Mouse (Mus musculus) heart, embryonic 14.5 days (tissue): ENCODE data around the gene Islr. TPM values are rescaled to one million over a fixed set of nuclear protein-coding genes. Genes with fewer than 3 reads are reported as not detected.
A peak's percentile ranks its signal among the peaks of the same experiment; 100 is the strongest.

ENCODE experiments used
- ATAC-seq: fragments of 200-750 bp; cut with Nextera tagmentation; 2 replicates; pipeline ENCODE4 v1.8.0; 2017; ENCODE audit warnings: low read depth, moderate TSS enrichment; ENCODE audit not compliant: insufficient number of reproducible peaks, insufficient read depth, low FRiP score
- H3K27ac ChIP-seq, 2 experiments: fragments of 200-500 bp in 1 of 2; fragments of 300-500 bp in 1 of 2; sonication (generic) in 1 of 2; replicated peaks in 1 of 2; 2 replicates each; pipeline ENCODE4 v1.5.1; 2012 to 2014; ENCODE audit warnings: low read depth in 2 of 2, low read length in 2 of 2, control low read depth in 1 of 2, mild to moderate bottlenecking in 1 of 2, mixed read lengths in 1 of 2; ENCODE audit not compliant: control insufficient read depth in 1 of 2, insufficient read depth in 1 of 2
- H3K27me3 ChIP-seq: fragments of 300-500 bp; sonication (generic); 2 replicates; pipeline ENCODE4 v1.6.1; 2014; ENCODE audit warnings: mild to moderate bottlenecking, low read length, control low read depth; ENCODE audit not compliant: control insufficient read depth, insufficient read depth
- H3K36me3 ChIP-seq: fragments of 300-500 bp; sonication (generic); 2 replicates; pipeline ENCODE4 v1.6.1; 2014; ENCODE audit warnings: mild to moderate bottlenecking, control low read depth, low read length, mixed read lengths; ENCODE audit not compliant: control insufficient read depth, insufficient read depth
- H3K4me1 ChIP-seq, 2 experiments: fragments of 200-500 bp in 1 of 2; fragments of 300-500 bp in 1 of 2; sonication (generic) in 1 of 2; 2 replicates each; pipeline ENCODE4 v1.6.1; 2012 to 2014; ENCODE audit warnings: low read length in 2 of 2, control low read depth in 1 of 2, mixed read lengths in 1 of 2; ENCODE audit not compliant: control insufficient read depth in 2 of 2, insufficient read depth in 2 of 2
- H3K4me2 ChIP-seq: fragments of 300-500 bp; sonication (generic); 2 replicates; pipeline ENCODE4 v1.6.1; 2014; ENCODE audit warnings: mild to moderate bottlenecking, low read length
- H3K4me3 ChIP-seq, 2 experiments: fragments of 200-500 bp in 1 of 2; fragments of 300-500 bp in 1 of 2; sonication (generic) in 1 of 2; 2 replicates each; pipeline ENCODE4 v1.5.1; 2012 to 2014; ENCODE audit warnings: low read length in 2 of 2, mild to moderate bottlenecking in 2 of 2, control low read depth in 1 of 2, low read depth in 1 of 2, moderate library complexity in 1 of 2; ENCODE audit not compliant: control insufficient read depth in 1 of 2, insufficient read depth in 1 of 2
- H3K9ac ChIP-seq: fragments of 300-500 bp; sonication (generic); 2 replicates; pipeline ENCODE4 v1.6.1; 2014; ENCODE audit warnings: mild to moderate bottlenecking, low read length
- H3K9me3 ChIP-seq: fragments of 300-500 bp; sonication (generic); 2 replicates; pipeline ENCODE4 v1.6.1; 2016; ENCODE audit warnings: low read length, control low read depth; ENCODE audit not compliant: control insufficient read depth
- WGBS: fragments of 180-500 bp; shearing (Covaris S2); extraction: QIAGEN DNeasy Blood & Tissue Kit; methylation state at CpG from one replicate; pipeline ENCODE4 v1.1.7; 2014; 5-methylcytosine and 5-hydroxymethylcytosine counted together
- polyA plus RNA-seq: library from polyadenylated mRNA; unstranded; fragments of >200 nt; fragmentation: Nextera tagmentation; extraction: Ambion mirVana; gene quantifications from 2 replicates; pipeline ENCODE4 v1.2.1, GENCODE M21; 2014

Gene Islr
- polyA plus RNA-seq, 1 experiment from 2014 or later, result 15.6 TPM

DNA sequence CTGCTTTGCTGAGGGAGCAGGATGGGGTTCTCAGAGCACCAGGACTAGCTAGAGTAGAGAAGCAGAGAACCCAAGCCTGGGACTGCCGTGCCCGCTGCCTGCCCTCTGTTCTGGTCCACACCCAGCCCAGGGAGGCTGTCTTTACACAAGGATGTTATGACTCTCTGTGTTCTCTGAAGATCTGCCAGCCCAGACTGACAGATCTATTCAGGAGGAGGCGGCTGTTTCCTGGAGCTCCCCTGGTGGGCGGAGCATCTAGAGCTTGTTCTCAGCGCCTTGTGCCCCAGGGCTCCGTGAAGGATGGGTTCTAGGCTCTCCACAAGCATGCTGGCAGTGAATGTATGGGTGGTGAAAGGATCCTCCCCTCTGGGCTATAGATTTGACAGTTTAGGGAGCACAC, 64.2 kb downstream of the Islr start:
- WGBS, result 32% methylated on average over 6 of the region's 6 CpGs
- peaks cover 36% of the 10 kb centered on the region for H3K27me3 ChIP-seq
- ATAC-seq, result no peak
- no peak overlapping the region for H3K9ac ChIP-seq
- H3K36me3 ChIP-seq, result no peaks in the 10 kb centered on the region
- no peaks in the 10 kb centered on the region for H3K9me3 ChIP-seq
- H3K4me1 ChIP-seq, result peaks cover 6 to 10% of the 10 kb centered on the region in 2 experiments
- H3K4me2 ChIP-seq, result no peak overlapping the region
- no peak overlapping the region for H3K27ac ChIP-seq
- H3K4me3 ChIP-seq, result no peak overlapping the region

GRCm38 (mm10) chr9:58135921-58136321, 68.2 kb downstream of the Islr start:
- H3K9me3 ChIP-seq, result no peaks in the 10 kb centered on the region
- ATAC-seq, result no peak
- H3K4me3 ChIP-seq, result no peak overlapping the region
- WGBS, result 29% methylated on average over 2 of the region's 2 CpGs
- H3K27me3 ChIP-seq, result peaks cover 46% of the 10 kb centered on the region
- no peak overlapping the region for H3K27ac ChIP-seq
- H3K9ac ChIP-seq, result no peak overlapping the region
- no peak overlapping the region for H3K4me2 ChIP-seq
- H3K4me1 ChIP-seq, result peaks cover 15 to 16% of the 10 kb centered on the region in 2 experiments
- no peaks in the 10 kb centered on the region for H3K36me3 ChIP-seq

DNA sequence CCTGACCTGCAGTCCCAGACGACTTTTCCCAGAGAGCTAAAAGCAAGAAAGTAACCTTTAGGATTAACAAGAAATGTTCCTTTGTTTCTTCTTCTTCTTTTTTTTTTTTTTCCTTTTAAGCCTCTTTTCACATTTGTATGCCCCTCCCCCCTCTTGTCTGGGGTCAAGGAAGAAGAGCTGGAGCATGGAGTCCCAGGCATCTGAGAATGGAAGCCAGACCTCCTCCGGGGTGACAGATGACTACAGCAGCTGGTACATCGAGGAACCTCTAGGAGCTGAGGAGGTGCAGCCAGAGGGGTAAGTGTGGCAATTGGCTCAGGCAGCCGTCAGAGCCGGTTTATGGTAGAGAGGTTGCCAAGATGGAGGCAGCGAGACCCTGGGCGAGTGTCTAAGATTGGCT, 69.2 kb downstream of the Islr start:
- Histone ChIP-seq H3K27me3 (peaks cover 50% of the 10 kb centered on the region), H3K9ac (no peak overlapping the region), H3K4me1 (peaks cover 20 to 21% of the 10 kb centered on the region in 2 experiments), H3K27ac (no peak overlapping the region), H3K4me2 (no peak overlapping the region), H3K36me3 (no peaks in the 10 kb centered on the region), H3K9me3 (no peaks in the 10 kb centered on the region), H3K4me3 (no peak overlapping the region)
- WGBS, result 23% methylated on average over 7 of the region's 7 CpGs
- ATAC-seq, result no peak

- peaks cover 26 to 27% of the 10 kb centered on the region in 2 experiments for H3K4me1 ChIP-seq
- peaks cover 58% of the 10 kb centered on the region for H3K27me3 ChIP-seq
- H3K27ac ChIP-seq, result no peak overlapping the region
- H3K36me3 ChIP-seq, result no peaks in the 10 kb centered on the region
- ATAC-seq, result no peak
- no peak overlapping the region for H3K9ac ChIP-seq
- WGBS, result 12% methylated on average over 16 of the region's 17 CpGs
- no peak overlapping the region for H3K4me3 ChIP-seq
- H3K9me3 ChIP-seq, result no peaks in the 10 kb centered on the region
- no peak overlapping the region for H3K4me2 ChIP-seq
Observed at GRCm38 (mm10) chr9:58133893-58134884, 69.9 kb downstream of the Islr start.

GRCm38 (mm10) chr9:58131735-58132134, 72.4 kb downstream of the Islr start:
- Histone ChIP-seq H3K9ac (no peak overlapping the region), H3K4me1 (peaks cover 29 to 33% of the 10 kb centered on the region in 2 experiments), H3K9me3 (no peaks in the 10 kb centered on the region), H3K4me2 (no peak overlapping the region), H3K27ac (no peak overlapping the region), H3K36me3 (no peaks in the 10 kb centered on the region), H3K4me3 (no peak overlapping the region), H3K27me3 (peaks cover 56% of the 10 kb centered on the region)
- no peak for ATAC-seq
- 65% methylated on average over 7 of the region's 7 CpGs for WGBS

- no peak overlapping the region for H3K4me2 ChIP-seq
- H3K36me3 ChIP-seq, result no peaks in the 10 kb centered on the region
- WGBS, result 27% methylated on average over 3 of the region's 3 CpGs
- H3K9ac ChIP-seq, result no peak overlapping the region
- H3K4me3 ChIP-seq, result no peak overlapping the region
- H3K4me1 ChIP-seq, result peaks cover 25 to 31% of the 10 kb centered on the region in 2 experiments
- no peak overlapping the region for H3K27ac ChIP-seq
- H3K9me3 ChIP-seq, result no peaks in the 10 kb centered on the region
- no peak for ATAC-seq
- H3K27me3 ChIP-seq, result peaks cover 53% of the 10 kb centered on the region
Observed at GRCm38 (mm10) chr9:58130909-58131308, 73.2 kb downstream of the Islr start.

DNA sequence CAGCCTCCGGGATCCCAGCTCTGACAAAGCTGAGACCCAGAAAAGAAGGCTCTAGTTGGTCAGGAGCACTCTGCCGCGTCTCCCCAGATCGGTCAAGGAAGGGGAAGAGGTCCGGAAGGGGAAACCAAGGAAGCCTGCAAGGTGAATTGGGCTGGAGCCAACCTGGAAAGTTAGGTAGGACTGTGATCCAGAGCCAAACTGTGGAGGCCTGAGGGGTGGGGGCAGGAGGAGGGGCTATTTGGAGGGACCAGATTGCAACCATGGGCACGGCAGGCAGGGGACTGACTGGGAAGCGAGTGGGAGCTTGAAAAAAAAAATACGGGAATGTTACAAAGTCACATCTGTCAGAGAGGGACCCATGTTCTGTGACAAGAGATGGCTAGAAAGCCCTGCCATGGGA, 74.6 kb downstream of the Islr start:
- Histone ChIP-seq H3K4me3 (no peak overlapping the region), H3K27ac (no peak overlapping the region), H3K27me3 (peaks cover 42% of the 10 kb centered on the region), H3K4me1 (peaks cover 25 to 29% of the 10 kb centered on the region in 2 experiments; a peak in 3 of 4 replicates), H3K9ac (no peak overlapping the region), H3K36me3 (no peaks in the 10 kb centered on the region), H3K9me3 (no peaks in the 10 kb centered on the region), H3K4me2 (peak overlapping the region; percentile 21; the same call in 1 of the 2 replicates)
- WGBS, result 23% methylated on average over 8 of the region's 8 CpGs
- no peak for ATAC-seq
